Mouse (Mus musculus) heart, postnatal 0 days (tissue): ENCODE results near the gene Wdr44. TPM values are rescaled to one million over a fixed set of nuclear protein-coding genes. Genes with fewer than 3 reads are reported as not detected.
"Not testable (repeated sequence)": the region's sequence is repeated elsewhere in the genome, so short reads cannot be mapped to it uniquely, and the experiment has no call there.

Experiments
- ATAC-seq: fragments of 200-750 bp; cut with Nextera tagmentation; 2 replicates; pipeline ENCODE4 v1.8.0; 2017; ENCODE audit warnings: low read depth, moderate number of reproducible peaks, moderate library complexity; ENCODE audit not compliant: insufficient read depth
- DNase-seq: peaks from one replicate; pipeline ENCODE4 v3.0.0-alpha.2; 2016; ENCODE audit warnings: low spot score
- H3K27ac ChIP-seq: fragments of 300-500 bp; sonication (generic); 2 replicates; pipeline ENCODE4 v1.5.1; 2014; ENCODE audit warnings: low read depth, mild to moderate bottlenecking
- H3K27me3 ChIP-seq: fragments of 300-500 bp; sonication (generic); 2 replicates; pipeline ENCODE4 v1.6.1; 2014; ENCODE audit warnings: low read length, mixed read lengths; ENCODE audit not compliant: control insufficient read depth, insufficient read depth
- H3K36me3 ChIP-seq: fragments of 300-500 bp; sonication (generic); replicated peaks from 2 replicates; pipeline ENCODE4 v1.6.1; 2014; ENCODE audit warnings: low read length, mixed read lengths; ENCODE audit not compliant: control insufficient read depth, insufficient read depth
- H3K4me1 ChIP-seq: fragments of 300-500 bp; sonication (generic); 2 replicates; pipeline ENCODE4 v1.6.1; 2014; ENCODE audit warnings: antibody characterized with exemption; ENCODE audit not compliant: control insufficient read depth, insufficient read depth
- H3K4me2 ChIP-seq: fragments of 300-500 bp; sonication (generic); 2 replicates; pipeline ENCODE4 v1.6.1; 2014; ENCODE audit warnings: low read depth, mild to moderate bottlenecking, low read length, moderate library complexity
- H3K4me3 ChIP-seq: fragments of 300-500 bp; sonication (generic); 2 replicates; pipeline ENCODE4 v1.5.1; 2014; ENCODE audit warnings: low read depth, low read length
- H3K9ac ChIP-seq: fragments of 300-500 bp; sonication (generic); replicated peaks from 2 replicates; pipeline ENCODE4 v1.6.1; 2014; ENCODE audit warnings: low read depth, low read length, mixed read lengths
- H3K9me3 ChIP-seq: fragments of 300-500 bp; sonication (generic); replicated peaks from 2 replicates; pipeline ENCODE4 v1.6.1; 2016; ENCODE audit warnings: low read length; ENCODE audit not compliant: control insufficient read depth
- CTCF ChIP-seq: IDR thresholded peaks from 2 replicates; pipeline ENCODE4 v1.5.1; 2016; ENCODE audit warnings: antibody characterized with exemption, control low read depth, low read depth
- EP300 ChIP-seq: IDR thresholded peaks from 2 replicates; pipeline ENCODE4 v1.6.1; 2016; ENCODE audit warnings: antibody characterized with exemption, low read depth
- WGBS: fragments of 180-500 bp; shearing (Covaris S2); extraction: QIAGEN DNeasy Blood & Tissue Kit; methylation state at CpG from one replicate; pipeline ENCODE4 v1.1.7; 2014; 5-methylcytosine and 5-hydroxymethylcytosine counted together
- polyA plus RNA-seq: library from polyadenylated mRNA; unstranded; fragments of >200 nt; fragmentation: Nextera tagmentation; extraction: Ambion mirVana; gene quantifications from 2 replicates; pipeline ENCODE4 v1.2.1, GENCODE M21; 2015
- total RNA-seq: library from RNA; depleted of rRNA; stranded (reverse); fragments of >200 nt; gene quantifications from 2 replicates; pipeline ENCODE4 v1.2.3, GENCODE M21; 2014; ENCODE audit warnings: low replicate concordance

The Wdr44 gene
- total and polyA plus RNA-seq, 2 experiments from 2014 or later, result 6.0 to 9.5 TPM

- no peak for DNase-seq
- Histone ChIP-seq H3K4me2 (no peak overlapping the region), H3K4me3 (no peak overlapping the region), H3K9me3 (no peaks in the 10 kb centered on the region), H3K9ac (no peak overlapping the region), H3K36me3 (0 out of 2 replicates have a peak, but pooled peaks cover 4% of the 10 kb centered on the region), H3K27ac (no peak overlapping the region), H3K27me3 (no peaks in the 10 kb centered on the region), H3K4me1 (no peaks in the 10 kb centered on the region)
- no peak for ATAC-seq
- 77% methylated on average over 3 of the region's 3 CpGs for WGBS
- no peak for TF ChIP-seq EP300
- no peak for TF ChIP-seq CTCF
These were observed 114.3 kb downstream of the Wdr44 start for GRCm38 (mm10) chrX:23807125-23807524.

GRCm38 (mm10) chrX:23810365-23810764 lies 117.5 kb downstream of the Wdr44 start:
- H3K27ac ChIP-seq, result no peak overlapping the region
- no peak overlapping the region for H3K4me2 ChIP-seq
- H3K9me3 ChIP-seq, result no peaks in the 10 kb centered on the region
- no peaks in the 10 kb centered on the region for H3K4me1 ChIP-seq
- H3K4me3 ChIP-seq, result no peak overlapping the region
- no peak overlapping the region for H3K9ac ChIP-seq
- no peak for DNase-seq
- H3K36me3 ChIP-seq, result no peaks in the 10 kb centered on the region
- no peaks in the 10 kb centered on the region for H3K27me3 ChIP-seq
- no peak for TF ChIP-seq EP300
- no peak for TF ChIP-seq CTCF
- no peak for ATAC-seq
- 57% methylated on average over 2 of the region's 2 CpGs for WGBS

GRCm38 (mm10) chrX:23813287-23813686 lies 120.4 kb downstream of the Wdr44 start:
- not testable (repeated sequence) for H3K27me3 ChIP-seq, H3K36me3 ChIP-seq, H3K4me2 ChIP-seq, H3K4me3 ChIP-seq, H3K4me1 ChIP-seq, H3K9me3 ChIP-seq, DNase-seq, ATAC-seq, H3K27ac ChIP-seq, H3K9ac ChIP-seq
- 0 out of 2 replicates have a peak, but pooled peaks have one; percentile 15 for TF ChIP-seq CTCF
- WGBS, result 70% methylated on average over 1 of the region's 1 CpGs

GRCm38 (mm10) chrX:23822885-23823284 lies 130.0 kb downstream of the Wdr44 start:
- ATAC-seq, DNase-seq, H3K27me3 ChIP-seq, H3K4me3 ChIP-seq, H3K9ac ChIP-seq, H3K36me3 ChIP-seq, H3K4me2 ChIP-seq, H3K27ac ChIP-seq, H3K9me3 ChIP-seq, H3K4me1 ChIP-seq: not testable (repeated sequence)
- WGBS, result 65% methylated on average over 6 of the region's 6 CpGs

- no peaks in the 10 kb centered on the region for H3K36me3 ChIP-seq
- TF ChIP-seq EP300 (no peak), CTCF (no peak)
- no peaks in the 10 kb centered on the region for H3K4me1 ChIP-seq
- no peaks in the 10 kb centered on the region for H3K9me3 ChIP-seq
- WGBS, result 51% methylated on average over 18 of the region's 19 CpGs
- DNase-seq (peak; percentile 5), ATAC-seq (0 out of 2 replicates have a peak, but pooled peaks have one; percentile 20)
- H3K27me3 ChIP-seq, result no peaks in the 10 kb centered on the region
- H3K4me3 ChIP-seq, result peak overlapping the region; percentile 27
- H3K27ac ChIP-seq, result no peak overlapping the region
- H3K4me2 ChIP-seq, result peak overlapping the region; percentile 54
- H3K9ac ChIP-seq, result no peak overlapping the region
These were observed 130.7 kb downstream of the Wdr44 start for GRCm38 (mm10) chrX:23823398-23824023.

GRCm38 (mm10) chrX:23833784-23834183 lies 140.9 kb downstream of the Wdr44 start:
- not testable (repeated sequence) for H3K27ac ChIP-seq, H3K4me3 ChIP-seq, DNase-seq, H3K9ac ChIP-seq, H3K27me3 ChIP-seq, H3K4me1 ChIP-seq, H3K9me3 ChIP-seq, H3K36me3 ChIP-seq, ATAC-seq, H3K4me2 ChIP-seq
- 76% methylated on average over 11 of the region's 11 CpGs for WGBS
